Mouse (Mus musculus): Measurements from ENCODE around the gene Cdk11b. TPM values are rescaled to one million over a fixed set of nuclear protein-coding genes. Genes with fewer than 3 reads are reported as not detected.

Gene Cdk11b
- polyA plus RNA-seq (2012; fragmentation: generic; extraction: Trizol), result 47.7 TPM

GRCm38 (mm10) chr4:155624338-155625291 is at the start of gene Cdk11b:
Gene Cdk11b, plus strand, starts transcription at chr4:155624854.
- no peak for TF ChIP-seq TCF3 (IDR thresholded peaks at IDR 0.05; ENCODE audit: insufficient read length, low read depth)
- peak; percentile 16 for TF ChIP-seq REST (IDR thresholded peaks at IDR 0.05; ENCODE audit: insufficient read depth, insufficient read length)
- no peak for TF ChIP-seq E2F4 (IDR thresholded peaks at IDR 0.05; ENCODE audit: insufficient read depth)
- TF ChIP-seq USF1 (IDR thresholded peaks at IDR 0.05; ENCODE audit: low read depth), result no peak
- no peak for TF ChIP-seq MAX (IDR thresholded peaks at IDR 0.05; ENCODE audit: low read depth)
- no peak for TF ChIP-seq TCF12 (IDR thresholded peaks at IDR 0.05; ENCODE audit: insufficient read depth, poor library complexity, severe bottlenecking)
- TF ChIP-seq CEBPB (IDR thresholded peaks at IDR 0.05; ENCODE audit: insufficient read depth, poor library complexity, severe bottlenecking), result no peak
- TF ChIP-seq POLR2AphosphoS2 (IDR thresholded peaks at IDR 0.05; ENCODE audit: insufficient read length, low read depth), result peak; percentile 95
- peak; percentile 96 for TF ChIP-seq POLR2A (IDR thresholded peaks at IDR 0.05; ENCODE audit: insufficient read length, low read depth)
- TF ChIP-seq MYOD1 (IDR thresholded peaks at IDR 0.05; ENCODE audit: control insufficient read depth in 1 of 3, insufficient read length in 2 of 3, low read depth in 2 of 3), result peak in 2 of 3 experiments; percentile 25 to 66
- no peak for TF ChIP-seq MYOG (IDR thresholded peaks at IDR 0.05; ENCODE audit: control insufficient read depth in 1 of 3, insufficient read depth in 1 of 3, insufficient read length in 2 of 3, low read depth in 2 of 3)
- TF ChIP-seq SRF (IDR thresholded peaks at IDR 0.05; ENCODE audit: control insufficient read depth, insufficient read length, low read depth), result peak; percentile 92
- Histone ChIP-seq H3K36me3 (ENCODE audit: control insufficient read depth, insufficient read depth) (peaks cover 10% of the 10 kb centered on the region), H3K79me2 (ENCODE audit: control insufficient read depth, insufficient read depth) (peaks cover 33% of the 10 kb centered on the region), H3ac (ENCODE audit: control insufficient read depth, insufficient read length) (peak within 1 kb of the TSS; percentile 71), H3K4me2 (ENCODE audit: low read depth) (peak within 1 kb of the TSS; percentile 91), H3K27me3 (ENCODE audit: control insufficient read depth, insufficient read depth, insufficient read length) (no peaks in the 10 kb centered on the region), H3K4me3 (peak within 1 kb of the TSS; percentile 86)

- H3K4me3 ChIP-seq, result no peak overlapping the region
- H3K4me2 ChIP-seq (ENCODE audit: low read depth), result peak overlapping the region; percentile 32
- H3K36me3 ChIP-seq (ENCODE audit: control insufficient read depth, insufficient read depth), result peaks cover 16% of the 10 kb centered on the region
- H3K79me2 ChIP-seq (ENCODE audit: control insufficient read depth, insufficient read depth), result peaks cover 63% of the 10 kb centered on the region
- H3ac ChIP-seq (ENCODE audit: control insufficient read depth, insufficient read length), result no peak overlapping the region
- H3K27me3 ChIP-seq (ENCODE audit: control insufficient read depth, insufficient read depth, insufficient read length), result no peaks in the 10 kb centered on the region
- TF ChIP-seq MYOD1 (IDR thresholded peaks at IDR 0.05; ENCODE audit: control insufficient read depth in 1 of 3, insufficient read length in 2 of 3, low read depth in 2 of 3), result peak in 1 of 3 experiments; percentile 59
- no peak for TF ChIP-seq TCF3 (IDR thresholded peaks at IDR 0.05; ENCODE audit: insufficient read length, low read depth)
- TF ChIP-seq MYOG (IDR thresholded peaks at IDR 0.05; ENCODE audit: control insufficient read depth in 1 of 3, insufficient read depth in 1 of 3, insufficient read length in 2 of 3, low read depth in 2 of 3), result peak in 1 of 3 experiments; percentile 39
- TF ChIP-seq USF1 (IDR thresholded peaks at IDR 0.05; ENCODE audit: low read depth), result no peak
Observed at GRCm38 (mm10) chr4:155574931-155575330, 49.7 kb upstream of the Cdk11b start.

- peaks cover 16% of the 10 kb centered on the region for H3K36me3 ChIP-seq (ENCODE audit: control insufficient read depth, insufficient read depth)
- no peak overlapping the region for H3K4me3 ChIP-seq
- H3ac ChIP-seq (ENCODE audit: control insufficient read depth, insufficient read length), result no peak overlapping the region
- H3K4me2 ChIP-seq (ENCODE audit: low read depth), result no peak overlapping the region
- H3K27me3 ChIP-seq (ENCODE audit: control insufficient read depth, insufficient read depth, insufficient read length), result no peaks in the 10 kb centered on the region
- TF ChIP-seq MAX (IDR thresholded peaks at IDR 0.05; ENCODE audit: low read depth), result no peak
- TF ChIP-seq POLR2AphosphoS2 (IDR thresholded peaks at IDR 0.05; ENCODE audit: insufficient read length, low read depth), result no peak
- TF ChIP-seq E2F4 (IDR thresholded peaks at IDR 0.05; ENCODE audit: insufficient read depth), result no peak
- no peak for TF ChIP-seq TCF12 (IDR thresholded peaks at IDR 0.05; ENCODE audit: insufficient read depth, poor library complexity, severe bottlenecking)
- TF ChIP-seq POLR2A (IDR thresholded peaks at IDR 0.05; ENCODE audit: insufficient read length, low read depth), result no peak
- TF ChIP-seq TCF3 (IDR thresholded peaks at IDR 0.05; ENCODE audit: insufficient read length, low read depth), result no peak
- TF ChIP-seq REST (IDR thresholded peaks at IDR 0.05; ENCODE audit: insufficient read depth, insufficient read length), result no peak
- no peak for TF ChIP-seq USF1 (IDR thresholded peaks at IDR 0.05; ENCODE audit: low read depth)
- TF ChIP-seq CEBPB (IDR thresholded peaks at IDR 0.05; ENCODE audit: insufficient read depth, poor library complexity, severe bottlenecking), result no peak
- TF ChIP-seq MYOG (IDR thresholded peaks at IDR 0.05; ENCODE audit: control insufficient read depth in 1 of 3, insufficient read depth in 1 of 3, insufficient read length in 2 of 3, low read depth in 2 of 3), result no peak
- TF ChIP-seq MYOD1 (IDR thresholded peaks at IDR 0.05; ENCODE audit: control insufficient read depth in 1 of 3, insufficient read length in 2 of 3, low read depth in 2 of 3), result no peak
- peaks cover 57% of the 10 kb centered on the region for H3K79me2 ChIP-seq (ENCODE audit: control insufficient read depth, insufficient read depth)
Observed at GRCm38 (mm10) chr4:155575521-155575920, 49.1 kb upstream of the Cdk11b start.

GRCm38 (mm10) chr4:155577132-155577531 is 47.5 kb upstream of the Cdk11b start:
- TF ChIP-seq MYOD1 (IDR thresholded peaks at IDR 0.05; ENCODE audit: control insufficient read depth in 1 of 3, insufficient read length in 2 of 3, low read depth in 2 of 3) (no peak), TCF12 (IDR thresholded peaks at IDR 0.05; ENCODE audit: insufficient read depth, poor library complexity, severe bottlenecking) (no peak), E2F4 (IDR thresholded peaks at IDR 0.05; ENCODE audit: insufficient read depth) (no peak), CEBPB (IDR thresholded peaks at IDR 0.05; ENCODE audit: insufficient read depth, poor library complexity, severe bottlenecking) (no peak), TCF3 (IDR thresholded peaks at IDR 0.05; ENCODE audit: insufficient read length, low read depth) (no peak), REST (IDR thresholded peaks at IDR 0.05; ENCODE audit: insufficient read depth, insufficient read length) (no peak), POLR2AphosphoS2 (IDR thresholded peaks at IDR 0.05; ENCODE audit: insufficient read length, low read depth) (no peak), MYOG (IDR thresholded peaks at IDR 0.05; ENCODE audit: control insufficient read depth in 1 of 3, insufficient read depth in 1 of 3, insufficient read length in 2 of 3, low read depth in 2 of 3) (no peak), SRF (IDR thresholded peaks at IDR 0.05; ENCODE audit: control insufficient read depth, insufficient read length, low read depth) (no peak), MAX (IDR thresholded peaks at IDR 0.05; ENCODE audit: low read depth) (no peak), USF1 (IDR thresholded peaks at IDR 0.05; ENCODE audit: low read depth) (no peak), POLR2A (IDR thresholded peaks at IDR 0.05; ENCODE audit: insufficient read length, low read depth) (no peak)
- H3K27me3 ChIP-seq (ENCODE audit: control insufficient read depth, insufficient read depth, insufficient read length), result no peaks in the 10 kb centered on the region
- H3K4me3 ChIP-seq, result no peak overlapping the region
- H3K4me2 ChIP-seq (ENCODE audit: low read depth), result no peak overlapping the region
- H3K79me2 ChIP-seq (ENCODE audit: control insufficient read depth, insufficient read depth), result peaks cover 41% of the 10 kb centered on the region
- H3ac ChIP-seq (ENCODE audit: control insufficient read depth, insufficient read length), result no peak overlapping the region
- H3K36me3 ChIP-seq (ENCODE audit: control insufficient read depth, insufficient read depth), result peaks cover 16% of the 10 kb centered on the region

Measured in myocyte (in vitro differentiated cells).